Mouse (Mus musculus) thymus, adult 2 months (tissue): ENCODE results near the gene Sct.

Experiments used
- CTCF ChIP-seq: fragments of 200-500 bp; IDR thresholded peaks from 2 replicates; pipeline ENCODE4 v1.5.1; 2012; ENCODE audit warnings: mild to moderate bottlenecking, control low read depth, low read length, moderate library complexity, borderline replicate concordance; ENCODE audit not compliant: control insufficient read depth, poor library complexity, insufficient read depth; ENCODE audit errors: extremely low read depth
- POLR2A ChIP-seq: fragments of 200-500 bp; IDR thresholded peaks from 2 replicates; pipeline ENCODE4 v1.6.1; 2012; ENCODE audit warnings: mild to moderate bottlenecking, low read length, control low read depth, moderate library complexity; ENCODE audit not compliant: control insufficient read depth, poor library complexity, insufficient read depth; ENCODE audit errors: extremely low read depth

DNA sequence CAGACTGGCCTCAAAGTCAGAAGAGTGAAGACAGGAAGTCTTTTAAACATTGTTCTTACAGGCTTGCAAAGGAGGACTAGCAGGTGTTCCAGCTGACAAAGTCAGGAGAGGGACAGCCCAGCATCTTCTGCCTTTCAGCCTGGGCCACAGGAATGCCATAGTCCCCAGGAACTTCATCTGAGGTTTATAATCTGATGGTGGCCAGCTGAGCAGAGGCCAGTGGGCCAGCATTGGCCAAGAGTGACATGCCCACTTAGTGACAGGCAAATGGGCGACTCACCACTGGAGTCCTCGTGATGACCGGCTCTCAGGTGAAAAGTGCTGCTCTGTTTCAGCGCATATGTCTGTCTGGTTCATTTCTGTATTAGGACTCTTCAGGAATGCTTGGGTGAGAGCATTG, 48.4 kb downstream of the Sct start:
- TF ChIP-seq POLR2A (no peak), CTCF (no peak)
